Mouse (Mus musculus) lung, embryonic 16.5 days (tissue): ENCODE results near the gene Trpt1. TPM values are rescaled to one million over a fixed set of nuclear protein-coding genes. Genes with fewer than 3 reads are reported as not detected.

Experiments used
- ATAC-seq: fragments of 200-750 bp; cut with Nextera tagmentation; 2 replicates; pipeline ENCODE4 v1.8.0; 2017; ENCODE audit warnings: low read depth, mild to moderate bottlenecking, moderate library complexity
- H3K27ac ChIP-seq: fragments of 300-500 bp; sonication (generic); 2 replicates; pipeline ENCODE4 v1.5.1; 2014; ENCODE audit warnings: mild to moderate bottlenecking, control low read depth, low read length
- H3K27me3 ChIP-seq: fragments of 300-500 bp; sonication (generic); 2 replicates; pipeline ENCODE4 v1.6.1; 2014; ENCODE audit warnings: low read depth, low read length, mixed read lengths; ENCODE audit not compliant: control insufficient read depth, insufficient read depth
- H3K36me3 ChIP-seq: fragments of 300-500 bp; sonication (generic); 2 replicates; pipeline ENCODE4 v1.6.1; 2014; ENCODE audit warnings: low read length; ENCODE audit not compliant: control insufficient read depth, insufficient read depth
- H3K4me1 ChIP-seq: fragments of 300-500 bp; sonication (generic); replicated peaks from 2 replicates; pipeline ENCODE4 v1.6.1; 2014; ENCODE audit warnings: low read length, mixed read lengths; ENCODE audit not compliant: control insufficient read depth, insufficient read depth
- H3K4me2 ChIP-seq: fragments of 300-500 bp; sonication (generic); 2 replicates; pipeline ENCODE4 v1.6.1; 2014; ENCODE audit warnings: low read depth, low read length, control low read depth
- H3K4me3 ChIP-seq: fragments of 300-500 bp; sonication (generic); 2 replicates; pipeline ENCODE4 v1.5.1; 2014; ENCODE audit warnings: mild to moderate bottlenecking, low read length, control low read depth
- H3K9ac ChIP-seq: fragments of 300-500 bp; sonication (generic); 2 replicates; pipeline ENCODE4 v1.6.1; 2014; ENCODE audit warnings: low read length, control low read depth
- H3K9me3 ChIP-seq: fragments of 300-500 bp; sonication (generic); 2 replicates; pipeline ENCODE4 v1.6.1; 2016; ENCODE audit warnings: low read length; ENCODE audit not compliant: control insufficient read depth
- WGBS: fragments of 180-500 bp; shearing (Covaris S2); extraction: QIAGEN DNeasy Blood & Tissue Kit; methylation state at CpG from one replicate; pipeline ENCODE4 v1.1.7; 2014; 5-methylcytosine and 5-hydroxymethylcytosine counted together
- polyA plus RNA-seq: library from polyadenylated mRNA; unstranded; fragments of >200 nt; fragmentation: Nextera tagmentation; extraction: Ambion mirVana; gene quantifications from 2 replicates; pipeline ENCODE4 v1.2.1, GENCODE M21; 2015

The Trpt1 gene
- polyA plus RNA-seq, 1 experiment from 2014 or later = 10.9 TPM

- peaks cover 28% of the 10 kb centered on the region for H3K4me1 ChIP-seq
- no peaks in the 10 kb centered on the region for H3K27me3 ChIP-seq
- peaks cover 11% of the 10 kb centered on the region for H3K36me3 ChIP-seq
- H3K9me3 ChIP-seq = no peaks in the 10 kb centered on the region
- no peak for ATAC-seq
- no peak overlapping the region for H3K27ac ChIP-seq
- H3K9ac ChIP-seq = no peak overlapping the region
- WGBS = 82% methylated on average over 9 of the region's 9 CpGs
- H3K4me3 ChIP-seq = no peak overlapping the region
- H3K4me2 ChIP-seq = no peak overlapping the region
Measured at GRCm38 (mm10) chr19:6997721-6998290, 1.9 kb downstream of the Trpt1 start.

DNA sequence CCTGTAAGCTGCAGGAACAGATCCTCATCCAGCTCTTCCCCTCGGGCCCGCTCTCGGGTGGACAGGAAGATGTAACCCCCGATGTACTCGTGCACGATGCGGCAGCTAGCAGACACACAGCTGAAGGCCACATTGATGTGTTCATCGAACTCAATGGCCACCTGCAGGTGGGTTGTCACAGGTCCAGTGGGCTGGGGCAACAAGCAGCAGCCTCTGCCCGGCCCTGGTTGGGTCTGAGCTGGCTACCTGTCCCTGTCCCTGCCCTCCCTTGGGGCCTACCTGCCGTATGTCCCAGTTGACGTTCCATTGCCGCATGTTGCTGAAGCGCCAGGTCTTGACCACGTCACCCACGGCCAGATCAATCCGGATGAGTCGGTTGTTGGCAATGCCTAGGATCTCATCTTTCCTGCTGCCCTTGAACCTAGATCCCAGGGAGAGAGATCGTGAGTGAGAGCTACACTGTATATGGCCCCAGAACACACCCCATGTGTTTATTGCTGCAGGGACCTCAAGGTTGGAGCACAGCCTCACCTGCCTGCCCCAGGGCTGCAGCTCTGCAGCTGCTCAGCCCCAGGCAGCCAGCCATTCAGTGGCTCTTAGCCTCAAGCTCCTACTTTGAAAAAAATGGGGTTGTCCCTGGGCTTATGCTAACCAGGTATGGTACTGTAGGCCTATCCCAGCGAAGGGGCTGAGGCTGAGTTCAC is 3.6 kb downstream of the Trpt1 start:
- no peak overlapping the region for H3K4me3 ChIP-seq
- 89% methylated on average over 19 of the region's 19 CpGs for WGBS
- H3K4me2 ChIP-seq = no peak overlapping the region
- no peak overlapping the region for H3K27ac ChIP-seq
- H3K36me3 ChIP-seq = peaks cover 11% of the 10 kb centered on the region
- ATAC-seq = no peak
- H3K9me3 ChIP-seq = no peaks in the 10 kb centered on the region
- no peak overlapping the region for H3K9ac ChIP-seq
- H3K4me1 ChIP-seq = peaks cover 21% of the 10 kb centered on the region
- H3K27me3 ChIP-seq = no peaks in the 10 kb centered on the region

DNA sequence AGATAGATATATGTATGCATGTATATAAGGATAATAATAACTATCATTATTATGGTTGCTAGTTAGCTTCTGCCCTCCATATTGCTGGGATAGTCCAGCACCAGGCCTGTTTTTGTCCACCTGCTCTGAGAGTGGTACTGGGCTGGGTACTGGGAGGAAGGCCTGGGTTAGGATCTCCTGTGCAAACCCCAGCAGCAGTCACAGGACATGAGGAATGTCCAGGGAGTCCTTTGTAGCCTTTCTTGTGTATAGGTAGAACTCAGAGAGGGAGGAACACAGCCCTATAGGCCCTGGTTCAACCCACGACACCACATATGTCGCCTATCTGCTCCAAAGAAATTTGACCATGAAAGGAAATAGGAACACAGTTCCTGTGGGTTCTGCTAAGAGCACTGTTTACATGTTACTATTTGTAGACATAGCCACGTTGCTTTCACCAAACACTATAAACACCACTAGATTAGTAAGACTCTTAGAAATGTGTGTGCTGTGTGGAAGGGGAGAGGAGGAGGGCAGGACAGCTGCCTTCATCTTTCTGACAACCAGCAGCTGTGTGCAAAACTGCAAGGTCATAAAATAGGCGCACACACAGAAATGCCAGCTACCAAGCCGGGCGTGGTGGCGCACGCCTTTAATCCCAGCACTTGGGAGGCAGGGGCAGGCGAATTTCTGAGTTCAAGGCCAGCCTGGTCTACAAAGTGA is 11.1 kb downstream of the Trpt1 start:
- ATAC-seq = peak; percentile 77
- Histone ChIP-seq H3K4me3 (no peak overlapping the region), H3K36me3 (no peaks in the 10 kb centered on the region), H3K4me2 (no peak overlapping the region), H3K9ac (no peak overlapping the region), H3K27me3 (no peaks in the 10 kb centered on the region), H3K27ac (peak overlapping the region; percentile 13), H3K9me3 (no peaks in the 10 kb centered on the region), H3K4me1 (no peaks in the 10 kb centered on the region)
- 69% methylated on average over 8 of the region's 9 CpGs for WGBS

GRCm38 (mm10) chr19:7012426-7012825 is 16.5 kb downstream of the Trpt1 start:
- no peak overlapping the region for H3K4me2 ChIP-seq
- H3K27ac ChIP-seq = no peak overlapping the region
- no peaks in the 10 kb centered on the region for H3K27me3 ChIP-seq
- H3K4me3 ChIP-seq = no peak overlapping the region
- H3K9me3 ChIP-seq = no peaks in the 10 kb centered on the region
- H3K36me3 ChIP-seq = no peaks in the 10 kb centered on the region
- no peak for ATAC-seq
- no peak overlapping the region for H3K9ac ChIP-seq
- 61% methylated on average over 4 of the region's 4 CpGs for WGBS
- no peaks in the 10 kb centered on the region for H3K4me1 ChIP-seq

- no peaks in the 10 kb centered on the region for H3K9me3 ChIP-seq
- no peak overlapping the region for H3K27ac ChIP-seq
- no peaks in the 10 kb centered on the region for H3K4me1 ChIP-seq
- no peak overlapping the region for H3K4me2 ChIP-seq
- H3K9ac ChIP-seq = no peak overlapping the region
- H3K36me3 ChIP-seq = no peaks in the 10 kb centered on the region
- 82% methylated on average over 9 of the region's 9 CpGs for WGBS
- H3K27me3 ChIP-seq = no peaks in the 10 kb centered on the region
- no peak for ATAC-seq
- no peak overlapping the region for H3K4me3 ChIP-seq
Measured at GRCm38 (mm10) chr19:7013984-7014383, 18.1 kb downstream of the Trpt1 start.

DNA sequence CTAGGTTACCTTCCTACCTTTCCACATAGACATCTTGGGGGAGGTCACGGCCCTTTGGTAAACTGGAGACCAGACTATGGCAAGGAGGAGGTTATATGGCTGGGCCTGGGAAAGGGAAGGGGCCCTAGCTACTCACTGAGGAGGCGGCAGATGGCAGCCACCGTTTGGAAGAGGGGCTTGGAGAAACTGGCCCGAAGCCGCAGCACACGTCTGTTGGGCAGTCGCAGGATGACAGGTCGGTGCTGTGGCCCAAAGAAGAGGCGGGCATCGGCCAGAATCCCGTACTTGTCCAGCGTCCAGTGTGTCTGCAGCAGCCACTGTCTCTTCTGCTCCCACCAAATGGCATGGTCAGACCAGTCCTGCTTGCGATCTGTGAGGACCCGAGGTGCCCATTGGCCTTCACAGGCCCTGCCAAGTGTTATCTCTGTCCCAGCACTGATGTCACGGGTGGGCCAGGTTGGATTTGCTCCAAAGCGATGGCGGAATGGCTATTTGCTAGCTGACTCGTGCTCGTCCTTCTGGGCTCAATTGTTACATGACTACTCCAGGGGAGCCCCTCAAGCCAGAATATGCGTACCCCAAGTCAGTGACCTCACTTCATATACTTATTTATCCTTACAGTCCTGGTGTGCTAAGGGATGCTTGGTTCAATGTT is 18.7 kb downstream of the Trpt1 start:
- no peak overlapping the region for H3K4me2 ChIP-seq
- no peak overlapping the region for H3K9ac ChIP-seq
- 83% methylated on average over 20 of the region's 20 CpGs for WGBS

DNA sequence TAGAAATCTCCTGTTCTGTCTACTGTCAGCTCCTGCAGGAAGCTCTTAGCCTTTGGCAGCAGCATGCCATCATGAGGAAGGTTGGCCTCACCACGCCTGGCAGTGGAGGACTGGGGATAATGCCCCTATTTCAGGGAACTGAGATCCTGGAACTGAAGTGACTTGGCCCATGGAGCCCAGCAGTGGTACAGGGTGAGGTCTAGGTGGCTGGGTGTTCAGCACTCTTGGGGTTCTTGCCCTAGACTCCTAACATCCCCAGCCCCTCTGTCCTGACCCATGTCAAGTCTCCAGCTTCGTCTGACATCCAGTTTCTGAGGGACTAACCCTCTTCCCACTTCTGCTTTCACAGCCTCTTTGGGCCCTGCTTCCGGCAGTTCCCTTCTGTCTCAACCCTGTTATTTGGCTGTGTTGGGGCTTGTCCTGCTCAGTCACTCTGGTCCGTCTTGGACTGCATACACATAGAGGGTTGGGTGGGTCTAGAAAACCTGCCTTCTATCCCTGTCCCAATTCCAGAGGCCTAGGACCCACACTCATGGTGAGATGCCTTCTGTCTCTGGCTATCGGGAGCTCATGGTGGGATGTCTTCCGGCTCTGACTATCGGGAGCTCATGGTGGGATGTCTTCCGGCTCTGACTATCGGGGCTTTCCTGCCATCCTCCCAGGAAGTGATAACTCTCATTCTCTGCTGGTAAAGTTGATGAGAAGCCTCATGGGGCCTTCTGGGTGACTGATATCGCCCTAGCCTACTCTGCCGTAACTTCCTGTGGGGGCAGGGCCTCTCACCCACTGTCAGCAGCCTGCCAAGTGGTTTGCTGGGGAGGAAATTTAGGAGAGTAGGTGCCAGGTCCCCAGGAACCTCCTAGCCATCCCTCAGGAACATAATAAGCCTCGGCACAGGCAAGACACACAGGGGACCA is 21.9 kb downstream of the Trpt1 start:
- Histone ChIP-seq H3K27ac (peak overlapping the region; percentile 38; the same call in 1 of the 2 replicates), H3K4me1 (no peaks in the 10 kb centered on the region), H3K9me3 (no peaks in the 10 kb centered on the region), H3K4me2 (no peak overlapping the region), H3K9ac (no peak overlapping the region), H3K36me3 (peaks cover 15% of the 10 kb centered on the region), H3K27me3 (no peaks in the 10 kb centered on the region), H3K4me3 (no peak overlapping the region)
- no peak for ATAC-seq
- WGBS = 73% methylated on average over 12 of the region's 12 CpGs

More for the DNA sequence above, 18.7 kb downstream of the Trpt1 start:
- Histone ChIP-seq H3K27me3 (no peaks in the 10 kb centered on the region), H3K36me3 (no peaks in the 10 kb centered on the region), H3K9me3 (no peaks in the 10 kb centered on the region), H3K27ac (no peak overlapping the region), H3K4me3 (no peak overlapping the region), H3K4me1 (no peaks in the 10 kb centered on the region)
- ATAC-seq = no peak

- no peak for ATAC-seq
- Histone ChIP-seq H3K4me3 (peak overlapping the region; percentile 10; the same call in 1 of the 2 replicates), H3K4me2 (no peak overlapping the region), H3K9me3 (no peaks in the 10 kb centered on the region), H3K27me3 (no peaks in the 10 kb centered on the region), H3K27ac (no peak overlapping the region), H3K9ac (no peak overlapping the region), H3K4me1 (no peaks in the 10 kb centered on the region), H3K36me3 (peaks cover 22% of the 10 kb centered on the region)
- WGBS = 80% methylated on average over 11 of the region's 11 CpGs
Measured at GRCm38 (mm10) chr19:7018546-7018945, 22.6 kb downstream of the Trpt1 start.
